Comparison of ENCODE assay signal across 9 mouse cellular contexts in genomic region chr14:52110346-52110745, GRCm38 (mm10). TPM values are rescaled to one million over a fixed set of nuclear protein-coding genes. Genes with fewer than 3 reads are reported as not detected.
DNase-seq lines count a peak whose midpoint lies in the region; ATAC-seq and TF ChIP-seq lines count a peak whose summit lies in the region.
"Had no signal": no experiment of that assay in that cellular context is flagged by ENCODE, and none has a peak within 500 bp of the region (broad histone marks: within the 10 kb centered on the region; RNA-seq: fewer than 3 reads in every experiment).

Gene Rpgrip1, plus strand, starts transcription at chr14:52110704.

- peaks cover 6% of the 10 kb centered on the region; the same call in 1 of the 2 replicates for H3K4me1 ChIP-seq in lung, postnatal 0 days (ENCODE audit: insufficient read depth, low read depth, low read length)
- H3K4me1 ChIP-seq in forebrain, embryonic 14.5 days (ENCODE audit: control insufficient read depth, insufficient read depth, low read length), result peaks cover 4% of the 10 kb centered on the region; the same call in 1 of the 2 replicates
- H3K4me1 ChIP-seq in limb, embryonic 11.5 days (ENCODE audit: control insufficient read depth, insufficient read depth, low read length), result no peaks in the 10 kb centered on the region
- 0 out of 2 replicates have a peak, but pooled peaks cover 5% of the 10 kb centered on the region for H3K4me1 ChIP-seq in stomach, embryonic 14.5 days (ENCODE audit: control insufficient read depth, insufficient read depth, low read length)

- H3K9me3 ChIP-seq in lung, postnatal 0 days (ENCODE audit: low read length), result no peaks in the 10 kb centered on the region
- H3K9me3 ChIP-seq in forebrain, embryonic 14.5 days (replicated peaks; ENCODE audit: control insufficient read depth, low read length), result no peaks in the 10 kb centered on the region
- H3K9me3 ChIP-seq in limb, embryonic 11.5 days (ENCODE audit: control insufficient read depth, low read length), result no peaks in the 10 kb centered on the region
- no peaks in the 10 kb centered on the region for H3K9me3 ChIP-seq in stomach, embryonic 14.5 days (ENCODE audit: control insufficient read depth, low read depth, low read length)

- no peak for TF ChIP-seq CTCF in lung, postnatal 0 days (IDR thresholded peaks at IDR 0.05)
- no peak for TF ChIP-seq CTCF in gastrocnemius, adult 2 months (IDR thresholded peaks at IDR 0.05)

- H3K4me3 ChIP-seq in lung, postnatal 0 days (ENCODE audit: low read depth, low read length), result no peak within 1 kb of the TSS
- no peak within 1 kb of the TSS for H3K4me3 ChIP-seq in forebrain, embryonic 14.5 days (ENCODE audit: low read depth, low read length)
- H3K4me3 ChIP-seq in limb, embryonic 11.5 days (ENCODE audit: low read depth, low read length), result no peak within 1 kb of the TSS
- H3K4me3 ChIP-seq in stomach, embryonic 14.5 days (ENCODE audit: low read depth, low read length), result no peak within 1 kb of the TSS
- no peak within 1 kb of the TSS for H3K4me3 ChIP-seq in gastrocnemius, adult 2 months

- no peak within 1 kb of the TSS for H3K9ac ChIP-seq in lung, postnatal 0 days (replicated peaks; ENCODE audit: low read depth)
- no peak within 1 kb of the TSS for H3K9ac ChIP-seq in forebrain, embryonic 14.5 days (ENCODE audit: low read length)
- no peak within 1 kb of the TSS for H3K9ac ChIP-seq in limb, embryonic 11.5 days (ENCODE audit: low read length)
- H3K9ac ChIP-seq in stomach, embryonic 14.5 days (replicated peaks; ENCODE audit: low read depth, low read length), result no peak within 1 kb of the TSS

- ATAC-seq in lung, postnatal 0 days, result no peak
- ATAC-seq in forebrain, embryonic 14.5 days, result no peak
- no peak for ATAC-seq in limb, embryonic 11.5 days (ENCODE audit: insufficient number of reproducible peaks, low FRiP score, low TSS enrichment, low read depth)
- ATAC-seq in stomach, embryonic 14.5 days (ENCODE audit: insufficient number of reproducible peaks, insufficient read depth, low FRiP score, low read depth), result no peak
- ATAC-seq: Patski had no signal

- TF ChIP-seq EP300 in lung, postnatal 0 days (IDR thresholded peaks at IDR 0.05), result no peak

- intact Hi-C loops in gastrocnemius, postnatal 14 days (cut with DNase I; ENCODE audit: low total_unique reads), result no loop called here
- intact Hi-C loops in gastrocnemius, adult 2 months (cut with DNase I), result no loop called here

- no peak within 1 kb of the TSS for H3K27ac ChIP-seq in lung, postnatal 0 days (ENCODE audit: low read length)
- no peak within 1 kb of the TSS for H3K27ac ChIP-seq in forebrain, embryonic 14.5 days (ENCODE audit: low read depth, low read length)
- H3K27ac ChIP-seq in limb, embryonic 11.5 days (replicated peaks; ENCODE audit: low read depth, low read length), result no peak within 1 kb of the TSS
- no peak within 1 kb of the TSS for H3K27ac ChIP-seq in stomach, embryonic 14.5 days (ENCODE audit: low read length)
- H3K27ac ChIP-seq in gastrocnemius, adult 2 months, result no peak within 1 kb of the TSS

- H3K27me3 ChIP-seq in lung, postnatal 0 days (replicated peaks; ENCODE audit: insufficient read depth, low read length), result no peaks in the 10 kb centered on the region
- no peaks in the 10 kb centered on the region for H3K27me3 ChIP-seq in forebrain, embryonic 14.5 days (replicated peaks; ENCODE audit: control insufficient read depth, insufficient read depth, low read length)
- H3K27me3 ChIP-seq in limb, embryonic 11.5 days (ENCODE audit: control insufficient read depth, insufficient read depth, low read length), result no peaks in the 10 kb centered on the region
- no peaks in the 10 kb centered on the region for H3K27me3 ChIP-seq in stomach, embryonic 14.5 days (ENCODE audit: control insufficient read depth, insufficient read depth, low read length)
- H3K27me3 ChIP-seq: Patski had no signal

- no peak for DNase-seq in lung, postnatal 0 days (ENCODE audit: low spot score)
- no peak for DNase-seq in lung, postnatal 25 days (ENCODE audit: low spot score)
- DNase-seq in forebrain, embryonic 14.5 days (ENCODE audit: low spot score), result no peak
- no peak for DNase-seq in limb, embryonic 11.5 days (ENCODE audit: low spot score)
- DNase-seq in gastrocnemius, postnatal 14 days, result no peak
- DNase-seq in gastrocnemius, adult 2 months, result no peak
- DNase-seq: gastrocnemius, postnatal 10 days had no signal

- no peaks in the 10 kb centered on the region for H3K36me3 ChIP-seq in lung, postnatal 0 days (ENCODE audit: insufficient read depth, low read length)
- H3K36me3 ChIP-seq in forebrain, embryonic 14.5 days (ENCODE audit: control insufficient read depth, insufficient read depth, low read length), result no peaks in the 10 kb centered on the region
- no peaks in the 10 kb centered on the region for H3K36me3 ChIP-seq in limb, embryonic 11.5 days (ENCODE audit: control insufficient read depth, insufficient read depth, low read length)
- no peaks in the 10 kb centered on the region for H3K36me3 ChIP-seq in stomach, embryonic 14.5 days (ENCODE audit: control insufficient read depth, insufficient read depth, low read length)

- H3K4me2 ChIP-seq in lung, postnatal 0 days (replicated peaks; ENCODE audit: low read depth, low read length), result no peak within 1 kb of the TSS
- no peak within 1 kb of the TSS for H3K4me2 ChIP-seq in forebrain, embryonic 14.5 days (ENCODE audit: low read length)
- no peak within 1 kb of the TSS for H3K4me2 ChIP-seq in limb, embryonic 11.5 days (ENCODE audit: low read depth, severe bottlenecking)
- H3K4me2 ChIP-seq in stomach, embryonic 14.5 days (replicated peaks; ENCODE audit: low read depth, low read length), result no peak within 1 kb of the TSS

- 76% methylated on average over 4 of the region's 4 CpGs for WGBS in lung, postnatal 0 days
- WGBS in forebrain, embryonic 14.5 days, result 87% methylated on average over 4 of the region's 4 CpGs
- WGBS in limb, embryonic 11.5 days, result 86% methylated on average over 4 of the region's 4 CpGs
- 85% methylated on average over 4 of the region's 4 CpGs for WGBS in stomach, embryonic 14.5 days

RNA-seq across cellular contexts. Expression of gene Rpgrip1, which starts in this region (rescaled TPM):
- 31.4 and 38.4 TPM in 2 replicates for polyA plus RNA-seq in lung, postnatal 0 days (2015; fragmentation: Nextera tagmentation; extraction: Ambion mirVana)
- polyA plus RNA-seq in forebrain, embryonic 14.5 days (2014; fragmentation: Nextera tagmentation; extraction: Ambion mirVana), result 49.2 and 52.3 TPM in 2 replicates
- polyA plus RNA-seq in limb, embryonic 11.5 days (2014; fragmentation: Nextera tagmentation; extraction: Ambion mirVana), result 119 and 124 TPM in 2 replicates
- 54.3 and 67.1 TPM in 2 replicates for polyA plus RNA-seq in stomach, embryonic 14.5 days (2014; fragmentation: Nextera tagmentation; extraction: Ambion mirVana)
- under 1 TPM in 1 of 2 experiments, not detected in 1; 0.25 TPM for total RNA-seq in gastrocnemius, postnatal 14 days (2021)
- total RNA-seq in gastrocnemius, adult 2 months (2021), result not detected
